Mouse (Mus musculus) intestine, embryonic 15.5 days (tissue): Measurements from ENCODE around the gene Ripply3. TPM values are rescaled to one million over a fixed set of nuclear protein-coding genes. Genes with fewer than 3 reads are reported as not detected.
A peak's percentile ranks its signal among the peaks of the same experiment; 100 is the strongest.

Source experiments
- ATAC-seq: fragments of 200-750 bp; cut with Nextera tagmentation; 2 replicates; pipeline ENCODE4 v1.8.0; 2017; ENCODE audit warnings: moderate TSS enrichment, moderate library complexity
- H3K27ac ChIP-seq: fragments of 300-500 bp; sonication (generic); 2 replicates; pipeline ENCODE4 v1.5.1; 2015; ENCODE audit warnings: mild to moderate bottlenecking, inconsistent platforms
- H3K27me3 ChIP-seq: fragments of 300-500 bp; sonication (generic); replicated peaks from 2 replicates; pipeline ENCODE4 v1.6.1; 2015; ENCODE audit warnings: inconsistent platforms
- H3K36me3 ChIP-seq: fragments of 300-500 bp; sonication (generic); 2 replicates; pipeline ENCODE4 v1.6.1; 2015; ENCODE audit warnings: inconsistent platforms
- H3K4me1 ChIP-seq: fragments of 300-500 bp; sonication (generic); replicated peaks from 2 replicates; pipeline ENCODE4 v1.6.1; 2015; ENCODE audit warnings: inconsistent platforms
- H3K4me2 ChIP-seq: fragments of 300-500 bp; sonication (generic); replicated peaks from 2 replicates; pipeline ENCODE4 v1.6.1; 2015; ENCODE audit warnings: mild to moderate bottlenecking, inconsistent platforms
- H3K4me3 ChIP-seq: fragments of 300-500 bp; sonication (generic); replicated peaks from 2 replicates; pipeline ENCODE4 v1.5.1; 2015; ENCODE audit warnings: inconsistent platforms
- H3K9ac ChIP-seq: fragments of 300-500 bp; sonication (generic); 2 replicates; pipeline ENCODE4 v1.6.1; 2015; ENCODE audit warnings: inconsistent platforms
- H3K9me3 ChIP-seq: fragments of 300-500 bp; sonication (generic); 2 replicates; pipeline ENCODE4 v1.6.1; 2016; ENCODE audit warnings: inconsistent platforms
- WGBS: fragments of 180-500 bp; shearing (Covaris S2); methylation state at CpG from one replicate; pipeline ENCODE4 v1.1.7; 2015; 5-methylcytosine and 5-hydroxymethylcytosine counted together
- polyA plus RNA-seq: library from polyadenylated mRNA; unstranded; fragments of >200 nt; fragmentation: Nextera tagmentation; extraction: Ambion mirVana; gene quantifications from 2 replicates; pipeline ENCODE4 v1.2.1, GENCODE M21; 2015

The Ripply3 gene
- polyA plus RNA-seq, 1 experiment from 2014 or later = 4.7 TPM

- peaks cover 15% of the 10 kb centered on the region for H3K4me1 ChIP-seq
- H3K27me3 ChIP-seq = no peaks in the 10 kb centered on the region
- no peak overlapping the region for H3K27ac ChIP-seq
- 7% methylated on average over 30 of the region's 30 CpGs for WGBS
- no peaks in the 10 kb centered on the region for H3K9me3 ChIP-seq
- peak overlapping the region; percentile 20; the same call in 1 of the 2 replicates for H3K4me3 ChIP-seq
- H3K4me2 ChIP-seq = peak overlapping the region; percentile 63
- peak; percentile 87 for ATAC-seq
- H3K36me3 ChIP-seq = no peaks in the 10 kb centered on the region
- H3K9ac ChIP-seq = peak overlapping the region; percentile 20; the same call in 1 of the 2 replicates
Measured at GRCm38 (mm10) chr16:94302274-94303202, 25.7 kb upstream of the Ripply3 start.

GRCm38 (mm10) chr16:94303203-94303535 lies 25.1 kb upstream of the Ripply3 start:
- WGBS = 35% methylated on average over 6 of the region's 6 CpGs
- Histone ChIP-seq H3K4me3 (peak overlapping the region; percentile 20; the same call in 1 of the 2 replicates), H3K9me3 (no peaks in the 10 kb centered on the region), H3K4me2 (peak overlapping the region; percentile 63), H3K36me3 (no peaks in the 10 kb centered on the region), H3K27ac (no peak overlapping the region), H3K4me1 (peaks cover 15% of the 10 kb centered on the region), H3K9ac (peak overlapping the region; percentile 20; the same call in 1 of the 2 replicates), H3K27me3 (no peaks in the 10 kb centered on the region)
- 0 out of 2 replicates have a peak, but pooled peaks have one; percentile 11 for ATAC-seq

- Histone ChIP-seq H3K27ac (no peak overlapping the region), H3K9me3 (no peaks in the 10 kb centered on the region), H3K4me1 (peaks cover 12% of the 10 kb centered on the region), H3K4me2 (no peak overlapping the region), H3K4me3 (no peak overlapping the region), H3K36me3 (no peaks in the 10 kb centered on the region), H3K27me3 (no peaks in the 10 kb centered on the region), H3K9ac (no peak overlapping the region)
- no peak for ATAC-seq
- 67% methylated on average over 6 of the region's 6 CpGs for WGBS
Measured at GRCm38 (mm10) chr16:94307526-94307925, 20.7 kb upstream of the Ripply3 start.

GRCm38 (mm10) chr16:94307942-94308341 lies 20.3 kb upstream of the Ripply3 start:
- no peaks in the 10 kb centered on the region for H3K36me3 ChIP-seq
- no peak overlapping the region for H3K27ac ChIP-seq
- H3K4me2 ChIP-seq = no peak overlapping the region
- H3K27me3 ChIP-seq = no peaks in the 10 kb centered on the region
- no peaks in the 10 kb centered on the region for H3K9me3 ChIP-seq
- H3K9ac ChIP-seq = no peak overlapping the region
- peaks cover 9% of the 10 kb centered on the region for H3K4me1 ChIP-seq
- no peak for ATAC-seq
- H3K4me3 ChIP-seq = no peak overlapping the region
- WGBS = 46% methylated on average over 6 of the region's 6 CpGs

DNA sequence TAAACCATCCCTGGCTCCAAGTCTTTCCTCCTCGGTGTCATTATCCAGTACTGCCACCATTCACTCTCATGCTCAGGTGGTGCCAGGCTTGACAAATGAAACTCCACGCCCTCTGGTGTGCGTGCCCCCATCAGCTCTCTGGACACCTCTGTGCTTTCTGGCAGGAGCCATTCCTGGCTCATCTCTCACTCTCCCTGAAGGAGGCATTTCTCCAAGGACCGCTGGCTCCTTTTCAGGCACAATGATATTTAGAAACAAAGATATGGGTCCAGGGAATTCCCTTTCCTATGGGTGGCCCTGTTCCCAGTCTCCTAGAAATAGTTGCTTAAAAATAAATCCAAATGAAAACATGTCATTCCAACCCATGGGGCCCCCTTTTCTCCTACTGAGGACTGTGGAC lies 19.2 kb upstream of the Ripply3 start:
- H3K9me3 ChIP-seq = no peaks in the 10 kb centered on the region
- peaks cover 9% of the 10 kb centered on the region for H3K4me1 ChIP-seq
- WGBS = 85% methylated on average over 4 of the region's 4 CpGs
- ATAC-seq = no peak
- H3K27ac ChIP-seq = no peak overlapping the region
- no peak overlapping the region for H3K9ac ChIP-seq
- no peaks in the 10 kb centered on the region for H3K27me3 ChIP-seq
- no peaks in the 10 kb centered on the region for H3K36me3 ChIP-seq
- no peak overlapping the region for H3K4me2 ChIP-seq
- no peak overlapping the region for H3K4me3 ChIP-seq

DNA sequence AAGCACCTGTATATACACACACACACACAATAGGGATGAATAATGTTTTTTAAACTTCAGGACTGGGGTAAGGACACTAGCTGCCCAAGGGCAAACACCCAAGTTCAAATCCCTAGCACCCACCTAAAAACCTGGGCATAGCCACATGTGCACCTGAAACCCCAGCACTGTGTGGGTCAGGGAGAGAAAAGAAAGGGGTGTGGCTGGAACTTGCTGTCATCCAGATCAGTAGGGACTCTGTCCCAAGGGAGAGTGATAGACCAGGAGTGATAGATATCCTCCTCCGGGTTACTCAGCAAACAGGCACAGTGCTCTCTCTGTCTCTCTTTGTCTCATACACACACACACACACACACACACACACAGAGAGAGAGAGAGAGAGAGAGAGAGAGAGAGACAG lies 16.8 kb upstream of the Ripply3 start:
- H3K27ac ChIP-seq = no peak overlapping the region
- H3K9ac ChIP-seq = no peak overlapping the region
- H3K36me3 ChIP-seq = no peaks in the 10 kb centered on the region
- WGBS = 70% methylated on average over 1 of the region's 1 CpGs
- no peaks in the 10 kb centered on the region for H3K27me3 ChIP-seq
- H3K4me3 ChIP-seq = no peak overlapping the region
- H3K4me2 ChIP-seq = 0 out of 2 replicates have a peak overlapping the region, but pooled peaks have one; percentile 56
- no peak for ATAC-seq
- H3K4me1 ChIP-seq = peaks cover 9% of the 10 kb centered on the region
- H3K9me3 ChIP-seq = no peaks in the 10 kb centered on the region

DNA sequence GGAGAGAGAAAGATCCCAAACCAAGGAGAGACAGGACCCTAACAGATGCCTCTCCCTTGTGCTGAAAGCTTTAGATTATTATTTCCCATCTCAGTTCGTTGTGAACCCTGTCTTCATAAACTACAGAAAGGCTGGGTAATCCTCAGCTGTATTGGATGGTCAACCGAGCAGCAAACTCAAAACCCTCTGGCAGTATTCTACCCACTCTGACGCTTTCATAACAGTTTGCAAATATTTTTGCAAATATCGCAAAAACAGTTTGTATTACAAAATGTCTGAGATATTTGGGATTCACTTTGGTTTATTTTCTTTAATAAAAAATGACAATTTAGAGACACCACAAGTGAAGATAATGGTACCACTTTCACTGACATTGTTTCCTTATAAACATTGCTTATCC lies 16.3 kb upstream of the Ripply3 start:
- Histone ChIP-seq H3K9me3 (no peaks in the 10 kb centered on the region), H3K4me2 (peak overlapping the region; percentile 56), H3K9ac (no peak overlapping the region), H3K4me1 (peaks cover 9% of the 10 kb centered on the region), H3K4me3 (no peak overlapping the region), H3K27ac (no peak overlapping the region), H3K27me3 (no peaks in the 10 kb centered on the region), H3K36me3 (no peaks in the 10 kb centered on the region)
- no peak for ATAC-seq
- 79% methylated on average over 4 of the region's 4 CpGs for WGBS

GRCm38 (mm10) chr16:94312663-94313228 lies 15.5 kb upstream of the Ripply3 start:
- peak overlapping the region; percentile 100 for H3K27ac ChIP-seq
- peak overlapping the region; percentile 95 for H3K9ac ChIP-seq
- peak overlapping the region; percentile 77 for H3K4me3 ChIP-seq
- H3K4me2 ChIP-seq = peak overlapping the region; percentile 56
- peak; percentile 88 for ATAC-seq
- peaks cover 9% of the 10 kb centered on the region for H3K4me1 ChIP-seq
- whole genome bisulfite sequencing = under 1% methylated on average over 20 of the region's 20 CpGs
- no peaks in the 10 kb centered on the region for H3K36me3 ChIP-seq
- H3K27me3 ChIP-seq = no peaks in the 10 kb centered on the region
- no peaks in the 10 kb centered on the region for H3K9me3 ChIP-seq

DNA sequence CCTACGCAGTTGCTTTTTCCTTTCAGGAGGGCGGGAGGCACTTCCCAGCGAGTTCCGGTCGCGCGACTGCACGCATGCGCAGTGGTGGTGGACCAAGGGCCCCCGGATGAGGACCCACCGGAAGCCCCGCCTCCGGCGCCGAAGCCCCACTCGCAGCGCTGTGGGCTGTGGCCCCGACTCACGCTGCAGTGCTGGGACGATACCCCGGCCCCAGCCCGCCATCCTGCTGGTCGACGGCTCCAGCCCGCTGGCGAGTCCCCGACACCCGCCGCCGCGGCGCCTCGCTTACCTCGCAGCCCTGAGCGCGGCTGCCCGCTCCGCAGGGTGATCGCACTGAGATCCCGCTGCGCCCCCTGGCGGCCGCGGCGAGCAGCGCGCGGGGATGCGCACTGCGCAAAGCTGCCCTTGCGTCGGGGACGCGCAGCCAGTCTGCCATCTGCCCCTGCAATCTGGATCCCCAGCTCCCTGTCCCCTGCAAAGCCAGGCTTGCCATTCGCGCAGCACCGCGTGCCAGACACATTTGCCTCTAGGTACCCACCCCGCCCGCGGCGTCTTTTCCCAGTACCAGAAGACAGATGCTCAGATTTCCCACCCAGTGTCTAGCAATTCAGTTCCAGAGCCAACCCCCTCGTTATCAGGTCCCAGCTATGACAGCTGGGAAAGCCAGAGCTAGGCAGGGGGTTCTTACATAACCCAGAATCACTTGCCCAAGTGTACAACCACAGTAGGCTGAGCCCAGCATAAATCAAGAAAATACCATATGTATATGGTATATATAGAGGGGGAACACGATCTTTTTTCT lies 14.8 kb upstream of the Ripply3 start, which contains the start of gene Hlcs:
TSS of gene Hlcs (minus strand) at position 343 of the 802 bp plus-strand sequence.
- Histone ChIP-seq H3K9ac (peak within 1 kb of the TSS; percentile 95), H3K9me3 (no peaks in the 10 kb centered on the region), H3K4me1 (peaks cover 9% of the 10 kb centered on the region), H3K4me3 (peak within 1 kb of the TSS; percentile 77), H3K27ac (peak within 1 kb of the TSS; percentile 100), H3K36me3 (no peaks in the 10 kb centered on the region), H3K4me2 (peak within 1 kb of the TSS; percentile 85), H3K27me3 (no peaks in the 10 kb centered on the region)
- under 1% methylated on average over 64 of the region's 64 CpGs for WGBS
- peak; percentile 94 for ATAC-seq

- no peaks in the 10 kb centered on the region for H3K27me3 ChIP-seq
- H3K4me2 ChIP-seq = no peak overlapping the region
- ATAC-seq = no peak
- H3K4me1 ChIP-seq = peaks cover 9% of the 10 kb centered on the region
- 92% methylated on average over 5 of the region's 5 CpGs for WGBS
- no peak overlapping the region for H3K9ac ChIP-seq
- no peak overlapping the region for H3K27ac ChIP-seq
- H3K9me3 ChIP-seq = no peaks in the 10 kb centered on the region
- no peak overlapping the region for H3K4me3 ChIP-seq
- no peaks in the 10 kb centered on the region for H3K36me3 ChIP-seq
Measured at GRCm38 (mm10) chr16:94314626-94315025, 13.6 kb upstream of the Ripply3 start.

DNA sequence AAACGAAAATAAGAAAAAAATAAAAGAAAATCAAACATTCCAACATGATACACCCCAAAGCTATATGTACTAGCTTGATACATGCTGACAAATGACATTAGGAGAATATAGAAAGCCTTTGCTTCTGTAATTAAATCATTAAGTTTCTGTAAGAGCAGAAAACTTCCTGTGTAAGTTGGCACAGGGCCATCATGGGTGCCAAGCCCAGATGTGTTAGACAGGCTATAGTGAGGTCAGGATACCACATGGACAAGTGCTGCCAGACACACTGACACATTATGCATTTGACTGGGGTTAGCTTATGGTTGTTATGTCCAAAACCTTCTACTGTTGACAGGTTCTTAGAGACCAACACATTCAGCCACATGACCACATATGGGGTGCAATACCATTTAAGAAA lies 13.0 kb upstream of the Ripply3 start:
- Histone ChIP-seq H3K9me3 (no peaks in the 10 kb centered on the region), H3K4me3 (no peak overlapping the region), H3K36me3 (no peaks in the 10 kb centered on the region), H3K4me1 (peaks cover 9% of the 10 kb centered on the region), H3K9ac (no peak overlapping the region), H3K4me2 (no peak overlapping the region), H3K27me3 (no peaks in the 10 kb centered on the region), H3K27ac (no peak overlapping the region)
- 44% methylated on average over 1 of the region's 1 CpGs for WGBS
- ATAC-seq = no peak

GRCm38 (mm10) chr16:94317752-94318151 lies 10.5 kb upstream of the Ripply3 start:
- no peak for ATAC-seq
- Histone ChIP-seq H3K4me2 (no peak overlapping the region), H3K36me3 (no peaks in the 10 kb centered on the region), H3K27ac (no peak overlapping the region), H3K27me3 (no peaks in the 10 kb centered on the region), H3K4me1 (peaks cover 5% of the 10 kb centered on the region), H3K9me3 (no peaks in the 10 kb centered on the region), H3K4me3 (no peak overlapping the region), H3K9ac (no peak overlapping the region)
- WGBS = 64% methylated on average over 5 of the region's 5 CpGs
